Mouse (Mus musculus): ENCODE measurements at regions not wholly inside any gene's neighbourhood (a gene's known extent, or its start where the extent isn't known, plus 50 kb on each side); places are given as distances from the start of the nearest gene placed in this dataset.

- no peak for DNase-seq (ENCODE audit: low spot score)
Observed at GRCm38 (mm10) chrX:106985684-106986083, 65.3 kb downstream of the Lpar4 start.

DNA sequence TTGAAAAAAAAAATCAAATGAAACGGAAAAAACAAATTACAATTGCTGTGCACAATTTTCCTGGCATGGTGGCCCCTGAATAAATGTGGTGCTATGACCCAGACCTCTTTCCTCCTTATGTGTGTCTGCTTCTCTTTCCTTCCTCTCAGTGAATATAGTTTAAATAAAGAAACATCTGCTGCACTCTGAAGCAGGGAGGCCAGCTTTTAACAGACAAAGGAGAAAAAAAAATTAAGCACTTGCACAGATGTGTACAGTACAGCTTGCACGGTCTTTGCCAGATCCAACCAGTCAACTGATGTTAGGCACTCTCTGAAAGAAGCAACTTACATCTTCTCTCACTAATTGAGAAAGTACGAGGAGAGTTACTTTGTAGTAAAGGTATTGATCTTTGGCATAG, 66.4 kb downstream of the Lpar4 start:
- DNase-seq (ENCODE audit: low spot score) = peak; percentile 45

DNA sequence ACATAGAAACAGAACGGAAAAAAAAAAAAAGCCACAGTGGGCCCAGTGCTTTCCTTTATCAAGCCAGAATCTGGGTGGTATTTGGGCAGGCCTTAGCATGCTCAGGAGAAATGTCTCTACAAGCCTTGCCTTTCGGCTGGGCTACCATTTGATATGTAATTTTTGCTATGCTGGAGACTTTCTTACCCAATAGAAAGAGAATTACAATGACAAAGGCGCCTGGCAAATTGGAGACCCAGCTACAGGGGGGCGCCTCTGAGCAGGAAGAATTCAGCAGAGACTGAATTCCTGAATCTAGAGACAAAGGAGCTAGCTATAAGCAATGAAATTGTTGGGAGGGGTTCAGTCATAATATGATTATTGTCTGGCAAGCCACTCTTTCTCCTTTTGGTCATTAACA, 67.4 kb downstream of the Lpar4 start:
- no peak for DNase-seq (ENCODE audit: low spot score)

DNA sequence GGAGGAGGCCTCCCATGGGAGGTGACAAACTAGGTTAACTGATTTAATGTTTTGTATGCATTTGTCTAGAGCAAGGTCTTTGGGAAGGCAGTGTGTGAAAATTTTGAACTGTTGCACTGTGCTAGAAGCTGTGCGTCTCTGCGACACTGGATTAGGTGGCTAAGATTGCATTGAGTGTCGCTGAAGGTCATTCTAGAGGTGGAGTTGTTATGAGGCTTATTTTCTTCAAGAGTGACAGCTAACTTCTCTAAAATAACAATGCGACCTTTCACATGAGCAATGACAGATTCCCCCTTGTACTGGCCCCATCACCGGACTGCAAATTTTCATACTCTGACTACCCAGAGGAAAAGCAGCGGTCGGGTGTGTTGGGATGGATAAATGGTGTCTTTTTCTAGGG, 83.8 kb upstream of the P2ry10 start:
- no peak for DNase-seq (ENCODE audit: low spot score)

GRCm38 (mm10) chrX:107008968-107009367, 79.3 kb upstream of the P2ry10 start:
- DNase-seq (ENCODE audit: low spot score) = no peak

GRCm38 (mm10) chrX:107012615-107013014, 75.7 kb upstream of the P2ry10 start:
- DNase-seq (ENCODE audit: low spot score) = no peak

- peak; percentile 18 for DNase-seq (ENCODE audit: low spot score)
Observed at GRCm38 (mm10) chrX:107015335-107015734, 73.0 kb upstream of the P2ry10 start.

- no peak for DNase-seq (ENCODE audit: low spot score)
Observed at GRCm38 (mm10) chrX:107031726-107032125, 56.6 kb upstream of the P2ry10 start.

DNA sequence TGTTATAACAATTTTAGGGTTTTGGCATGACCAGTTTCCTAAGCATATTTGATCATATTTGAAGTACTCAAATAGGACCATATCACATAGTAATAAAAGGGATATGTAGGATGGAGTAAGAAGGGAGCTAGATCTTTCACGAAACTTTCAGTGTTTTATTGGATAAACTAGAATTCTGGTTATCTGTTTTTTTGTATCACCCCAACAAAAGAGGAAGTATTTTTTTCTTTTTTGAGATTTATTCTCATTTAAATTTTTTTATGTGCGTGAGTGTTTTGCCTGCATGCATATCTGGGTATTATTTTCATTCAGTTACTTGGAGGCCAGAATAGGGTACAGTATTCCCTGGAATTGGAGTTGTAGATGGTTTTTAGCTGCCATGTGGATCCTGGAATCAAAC, 50.3 kb upstream of the P2ry10 start:
- no peak for DNase-seq (ENCODE audit: low spot score)

Data from heart, adult 8-10 months (tissue).